Mouse (Mus musculus) liver, adult 2 months (tissue): Measurements from ENCODE around the gene Map4.

Source experiments
- CTCF ChIP-seq: fragments of 200-500 bp; IDR thresholded peaks from 2 replicates; pipeline ENCODE4 v1.5.1; 2011; ENCODE audit warnings: low read depth, low read length, control low read depth
- POLR2A ChIP-seq: fragments of 200-500 bp; IDR thresholded peaks from 2 replicates; pipeline ENCODE4 v1.6.1; 2011; ENCODE audit warnings: low read length, control low read depth; ENCODE audit not compliant: insufficient read depth; ENCODE audit errors: extremely low read depth

GRCm38 (mm10) chr9:110052951-110053304 is 121.7 kb downstream of the Map4 start:
- TF ChIP-seq CTCF (no peak), POLR2A (no peak)
